Mouse (Mus musculus) spleen, adult 2 months (tissue): ENCODE measurements around the gene Gm42688.

Experiments used
- CTCF ChIP-seq: fragments of 200-500 bp; IDR thresholded peaks from 2 replicates; pipeline ENCODE4 v1.5.1; 2011; ENCODE audit warnings: mild to moderate bottlenecking, inconsistent platforms; ENCODE audit not compliant: insufficient read depth, insufficient read length, insufficient replicate concordance; ENCODE audit errors: extremely low read depth
- POLR2A ChIP-seq: fragments of 200-500 bp; IDR thresholded peaks from 2 replicates; pipeline ENCODE4 v1.6.1; 2011; ENCODE audit warnings: low read depth, low read length, inconsistent platforms

DNA sequence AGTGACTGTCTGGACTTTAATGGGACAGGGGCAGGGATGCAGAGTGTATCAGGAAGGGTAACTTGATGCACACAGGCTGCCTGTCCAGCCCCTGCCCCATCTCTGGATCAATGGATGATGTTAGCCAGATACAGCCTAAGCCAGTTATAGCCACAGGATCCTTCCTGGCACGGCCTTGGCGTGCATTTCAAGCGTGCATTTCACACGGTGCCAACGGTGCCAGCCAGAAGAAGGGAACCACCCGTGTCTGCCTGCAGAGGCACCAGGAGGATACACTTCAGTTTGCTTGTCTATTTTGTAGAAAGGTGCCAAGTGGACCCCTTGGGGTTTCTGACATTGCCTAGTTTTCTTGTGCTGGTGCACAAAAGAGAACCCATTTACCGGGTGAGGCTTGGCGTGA lies 38.6 kb downstream of the Gm42688 start:
- TF ChIP-seq POLR2A (no peak), CTCF (no peak)
